Mouse (Mus musculus) limb, embryonic 15.5 days (tissue): ENCODE results near the gene Cand1. TPM values are rescaled to one million over a fixed set of nuclear protein-coding genes. Genes with fewer than 3 reads are reported as not detected.

Experiments used
- ATAC-seq: fragments of 200-750 bp; cut with Nextera tagmentation; 2 replicates; pipeline ENCODE4 v1.8.0; 2017; ENCODE audit warnings: low read depth, moderate TSS enrichment; ENCODE audit not compliant: insufficient number of reproducible peaks, low FRiP score, low TSS enrichment
- H3K27ac ChIP-seq: fragments of 300-500 bp; sonication (generic); 2 replicates; pipeline ENCODE4 v1.5.1; 2015; ENCODE audit warnings: moderate library complexity, mild to moderate bottlenecking, inconsistent platforms
- H3K27me3 ChIP-seq: fragments of 300-500 bp; sonication (generic); 2 replicates; pipeline ENCODE4 v1.6.1; 2015; ENCODE audit warnings: inconsistent platforms
- H3K36me3 ChIP-seq: fragments of 300-500 bp; sonication (generic); 2 replicates; pipeline ENCODE4 v1.6.1; 2015; ENCODE audit warnings: inconsistent platforms
- H3K4me1 ChIP-seq: fragments of 300-500 bp; sonication (generic); 2 replicates; pipeline ENCODE4 v1.6.1; 2015; ENCODE audit warnings: inconsistent platforms
- H3K4me2 ChIP-seq: fragments of 300-500 bp; sonication (generic); 2 replicates; pipeline ENCODE4 v1.6.1; 2015; ENCODE audit warnings: mild to moderate bottlenecking, inconsistent platforms
- H3K4me3 ChIP-seq: fragments of 300-500 bp; sonication (generic); 2 replicates; pipeline ENCODE4 v1.5.1; 2015; ENCODE audit warnings: mild to moderate bottlenecking, inconsistent platforms
- H3K9ac ChIP-seq: fragments of 300-500 bp; sonication (generic); 2 replicates; pipeline ENCODE4 v1.6.1; 2015; ENCODE audit warnings: inconsistent platforms
- H3K9me3 ChIP-seq: fragments of 300-500 bp; sonication (generic); 2 replicates; pipeline ENCODE4 v1.6.1; 2016; ENCODE audit warnings: inconsistent platforms
- WGBS: fragments of 180-500 bp; shearing (Covaris S2); methylation state at CpG from one replicate; pipeline ENCODE4 v1.1.7; 2015; 5-methylcytosine and 5-hydroxymethylcytosine counted together
- polyA plus RNA-seq: library from polyadenylated mRNA; unstranded; fragments of >200 nt; fragmentation: Nextera tagmentation; extraction: Ambion mirVana; gene quantifications from 2 replicates; pipeline ENCODE4 v1.2.1, GENCODE M21; 2015

The Cand1 gene
- polyA plus RNA-seq, 1 experiment from 2014 or later = 49.8 TPM

GRCm38 (mm10) chr10:119167858-119168257 lies 72.0 kb downstream of the Cand1 start:
- Histone ChIP-seq H3K4me2 (no peak overlapping the region), H3K9me3 (no peaks in the 10 kb centered on the region), H3K36me3 (no peaks in the 10 kb centered on the region), H3K4me3 (no peak overlapping the region), H3K9ac (no peak overlapping the region), H3K27me3 (no peaks in the 10 kb centered on the region), H3K4me1 (no peaks in the 10 kb centered on the region; the same call in 1 of the 2 replicates), H3K27ac (no peak overlapping the region)
- ATAC-seq = no peak
- 17% methylated on average over 3 of the region's 3 CpGs for WGBS

GRCm38 (mm10) chr10:119165051-119165450 lies 74.8 kb downstream of the Cand1 start:
- H3K27ac ChIP-seq = no peak overlapping the region
- no peak overlapping the region for H3K4me2 ChIP-seq
- H3K36me3 ChIP-seq = no peaks in the 10 kb centered on the region
- H3K4me1 ChIP-seq = peaks cover 3% of the 10 kb centered on the region; the same call in 1 of the 2 replicates
- H3K27me3 ChIP-seq = no peaks in the 10 kb centered on the region
- no peaks in the 10 kb centered on the region for H3K9me3 ChIP-seq
- H3K9ac ChIP-seq = no peak overlapping the region
- 94% methylated on average over 10 of the region's 10 CpGs for WGBS
- no peak overlapping the region for H3K4me3 ChIP-seq
- no peak for ATAC-seq

- Histone ChIP-seq H3K9ac (0 out of 2 replicates have a peak overlapping the region, but pooled peaks have one; percentile 7), H3K27ac (0 out of 2 replicates have a peak overlapping the region, but pooled peaks have one; percentile 27), H3K4me1 (peaks cover 3% of the 10 kb centered on the region; the same call in 1 of the 2 replicates), H3K36me3 (no peaks in the 10 kb centered on the region), H3K4me2 (peak overlapping the region; percentile 26; the same call in 1 of the 2 replicates), H3K4me3 (no peak overlapping the region), H3K9me3 (no peaks in the 10 kb centered on the region), H3K27me3 (no peaks in the 10 kb centered on the region)
- ATAC-seq = no peak
- WGBS = 36% methylated on average over 8 of the region's 8 CpGs
Measured at GRCm38 (mm10) chr10:119161820-119162382, 78.0 kb downstream of the Cand1 start.

GRCm38 (mm10) chr10:119160161-119160560 lies 79.7 kb downstream of the Cand1 start:
- Histone ChIP-seq H3K9ac (no peak overlapping the region), H3K36me3 (no peaks in the 10 kb centered on the region), H3K27ac (no peak overlapping the region), H3K4me2 (no peak overlapping the region), H3K4me1 (peaks cover 3% of the 10 kb centered on the region; the same call in 1 of the 2 replicates), H3K9me3 (no peaks in the 10 kb centered on the region), H3K4me3 (no peak overlapping the region), H3K27me3 (no peaks in the 10 kb centered on the region)
- WGBS = 83% methylated on average over 6 of the region's 6 CpGs
- no peak for ATAC-seq

- Histone ChIP-seq H3K27ac (no peak overlapping the region), H3K4me2 (no peak overlapping the region), H3K4me1 (no peaks in the 10 kb centered on the region), H3K27me3 (no peaks in the 10 kb centered on the region), H3K4me3 (no peak overlapping the region), H3K36me3 (no peaks in the 10 kb centered on the region), H3K9me3 (no peaks in the 10 kb centered on the region), H3K9ac (no peak overlapping the region)
- no peak for ATAC-seq
- WGBS = 66% methylated on average over 4 of the region's 4 CpGs
Measured at GRCm38 (mm10) chr10:119149261-119149660, 90.6 kb downstream of the Cand1 start.

Other genes starting within 250 kb of the Cand1 start
- gene Grip1, start 213.8 kb upstream of the Cand1 start, polyA plus RNA-seq = 2.3 and 3.1 TPM in 2 replicates